Mouse (Mus musculus) heart, adult 2 months (tissue): ENCODE data around the gene Cntn6.

Source experiments
- CTCF ChIP-seq: fragments of 200-600 bp; IDR thresholded peaks from 2 replicates; pipeline ENCODE4 v1.8.1; 2022; ENCODE audit warnings: antibody characterized with exemption, mild to moderate bottlenecking, moderate library complexity
- EP300 ChIP-seq: fragments of 200-500 bp; IDR thresholded peaks from 2 replicates; pipeline ENCODE4 v1.6.1; 2011; ENCODE audit warnings: low read depth, low read length, control low read depth; ENCODE audit not compliant: insufficient read depth
- POLR2A ChIP-seq: fragments of 200-500 bp; IDR thresholded peaks from 2 replicates; pipeline ENCODE4 v1.6.1; 2011; ENCODE audit warnings: mild to moderate bottlenecking, low read depth, low read length, control low read depth; ENCODE audit not compliant: insufficient read depth

- TF ChIP-seq CTCF (no peak), POLR2A (no peak), EP300 (no peak)
Measured at GRCm38 (mm10) chr6:104884021-104884420, 391.4 kb downstream of the Cntn6 start.
